In genomic region chr11:48798984-48799920, GRCm38 (mm10) we compare ENCODE assay signal across 8 mouse cellular contexts. TPM values are rescaled to one million over a fixed set of nuclear protein-coding genes. Genes with fewer than 3 reads are reported as not detected.
A peak's percentile ranks its signal among the peaks of the same experiment; 100 is the strongest.
DNase-seq lines count a peak whose midpoint lies in the region; ATAC-seq and TF ChIP-seq lines count a peak whose summit lies in the region.

No protein-coding gene starts in this region.

- peak overlapping the region; percentile 98 for H3K27ac ChIP-seq in kidney, embryonic 16.5 days (ENCODE audit: low read length)
- peak overlapping the region; percentile 88 for H3K27ac ChIP-seq in bone marrow, adult 2 months (ENCODE audit: control insufficient read depth, insufficient read depth, low read depth, low read length, poor library complexity)
- H3K27ac ChIP-seq in hindbrain, embryonic 10.5 days, result peak overlapping the region; percentile 95
- H3K27ac ChIP-seq in midbrain, embryonic 10.5 days (replicated peaks), result peak overlapping the region; percentile 95

- no peak for DNase-seq in kidney, postnatal 36 days
- DNase-seq in hindbrain, embryonic 10.5 days (ENCODE audit: low spot score), result no peak
- no peak for DNase-seq in midbrain, embryonic 10.5 days (ENCODE audit: low spot score)
- DNase-seq in embryo, embryonic 10.5 days (ENCODE audit: low spot score), result no peak
- no peak for DNase-seq in thymus, postnatal 4 days
- no peak for DNase-seq in spleen, adult 18-20 months

- no peak for TF ChIP-seq POLR2A in bone marrow, adult 2 months (IDR thresholded peaks at IDR 0.05; ENCODE audit: borderline replicate concordance, control insufficient read depth, low read depth, low read length)

- peak overlapping the region; percentile 77 for H3K4me2 ChIP-seq in kidney, embryonic 16.5 days (replicated peaks; ENCODE audit: low read depth, low read length)

- H3K36me3 ChIP-seq in kidney, embryonic 16.5 days (ENCODE audit: insufficient read depth, low read length), result peaks cover 30% of the 10 kb centered on the region
- H3K36me3 ChIP-seq in hindbrain, embryonic 10.5 days, result peaks cover 33% of the 10 kb centered on the region
- peaks cover 33% of the 10 kb centered on the region for H3K36me3 ChIP-seq in midbrain, embryonic 10.5 days

- no peaks in the 10 kb centered on the region for H3K27me3 ChIP-seq in kidney, embryonic 16.5 days (ENCODE audit: insufficient read depth, low read length)
- no peaks in the 10 kb centered on the region for H3K27me3 ChIP-seq in hindbrain, embryonic 10.5 days (ENCODE audit: insufficient read depth, poor library complexity, severe bottlenecking)
- no peaks in the 10 kb centered on the region for H3K27me3 ChIP-seq in midbrain, embryonic 10.5 days (ENCODE audit: low read depth, poor library complexity, severe bottlenecking)

- 4% methylated on average over 18 of the region's 18 CpGs for WGBS in kidney, embryonic 16.5 days
- 3% methylated on average over 18 of the region's 18 CpGs for WGBS in bone marrow, adult 2 months
- WGBS in hindbrain, embryonic 10.5 days, result 10% methylated on average over 18 of the region's 18 CpGs
- 11% methylated on average over 18 of the region's 18 CpGs for WGBS in midbrain, embryonic 10.5 days

- ATAC-seq in kidney, embryonic 16.5 days (ENCODE audit: low FRiP score, low TSS enrichment), result 0 out of 2 replicates have a peak, but pooled peaks have one; percentile 13

- no peak for TF ChIP-seq CTCF in bone marrow, adult 2 months (IDR thresholded peaks at IDR 0.05; ENCODE audit: control insufficient read depth, insufficient read depth, low read length)

- H3K9ac ChIP-seq in kidney, embryonic 16.5 days (replicated peaks; ENCODE audit: low read length), result peak overlapping the region; percentile 68

- H3K9me3 ChIP-seq in kidney, embryonic 16.5 days (ENCODE audit: low read length), result no peaks in the 10 kb centered on the region
- H3K9me3 ChIP-seq in hindbrain, embryonic 10.5 days, result no peaks in the 10 kb centered on the region
- H3K9me3 ChIP-seq in midbrain, embryonic 10.5 days (replicated peaks), result no peaks in the 10 kb centered on the region

- peak overlapping the region; percentile 97 for H3K4me3 ChIP-seq in kidney, embryonic 16.5 days (ENCODE audit: low read length)
- H3K4me3 ChIP-seq in bone marrow, adult 2 months (replicated peaks; ENCODE audit: control insufficient read depth, low read depth, low read length), result peak overlapping the region; percentile 86
- H3K4me3 ChIP-seq in hindbrain, embryonic 10.5 days, result peak overlapping the region; percentile 89
- peak overlapping the region; percentile 90 for H3K4me3 ChIP-seq in midbrain, embryonic 10.5 days

- H3K4me1 ChIP-seq in kidney, embryonic 16.5 days (ENCODE audit: insufficient read depth, low read length), result peaks cover 24% of the 10 kb centered on the region
- H3K4me1 ChIP-seq in bone marrow, adult 2 months (ENCODE audit: control insufficient read depth, insufficient read depth, low read length), result peaks cover 2% of the 10 kb centered on the region; the same call in 1 of the 2 replicates
- peaks cover 34% of the 10 kb centered on the region for H3K4me1 ChIP-seq in hindbrain, embryonic 10.5 days (replicated peaks)
- H3K4me1 ChIP-seq in midbrain, embryonic 10.5 days, result peaks cover 37% of the 10 kb centered on the region

RNA-seq across cellular contexts. Expression of gene Rack1, which starts 0.9 kb away (rescaled TPM):
- polyA plus RNA-seq in kidney, embryonic 16.5 days (2015; fragmentation: Nextera tagmentation; extraction: Ambion mirVana), result 712 and 779 TPM in 2 replicates
- polyA plus RNA-seq in bone marrow, adult 2 months (2011; ENCODE audit: insufficient read depth, insufficient read length, low replicate concordance, missing spikeins), result 1,856 and 2,313 TPM in 2 replicates
- 672 and 778 TPM in 2 replicates for polyA plus RNA-seq in hindbrain, embryonic 10.5 days (2016; fragmentation: Nextera tagmentation; extraction: Ambion mirVana)
- polyA plus RNA-seq in midbrain, embryonic 10.5 days (2016; fragmentation: Nextera tagmentation; extraction: Ambion mirVana), result 659 and 788 TPM in 2 replicates

RNA-seq across cellular contexts. Expression of gene Trim41, which starts 17.9 kb away (rescaled TPM):
- 7.1 and 7.2 TPM in 2 replicates for polyA plus RNA-seq in kidney, embryonic 16.5 days (2015; fragmentation: Nextera tagmentation; extraction: Ambion mirVana)
- 39.7 and 51.0 TPM in 2 replicates for polyA plus RNA-seq in bone marrow, adult 2 months (2011; ENCODE audit: insufficient read depth, insufficient read length, low replicate concordance, missing spikeins)
- 4.5 and 5.1 TPM in 2 replicates for polyA plus RNA-seq in hindbrain, embryonic 10.5 days (2016; fragmentation: Nextera tagmentation; extraction: Ambion mirVana)
- polyA plus RNA-seq in midbrain, embryonic 10.5 days (2016; fragmentation: Nextera tagmentation; extraction: Ambion mirVana), result 4.7 and 5.3 TPM in 2 replicates

RNA-seq across cellular contexts. Expression of gene Trim7, which starts 26.7 kb away (rescaled TPM):
- polyA plus RNA-seq in kidney, embryonic 16.5 days (2015; fragmentation: Nextera tagmentation; extraction: Ambion mirVana), result 4.4 and 4.8 TPM in 2 replicates
- polyA plus RNA-seq in bone marrow, adult 2 months (2011; ENCODE audit: insufficient read depth, insufficient read length, low replicate concordance, missing spikeins), result 8.4 and 14.4 TPM in 2 replicates
- polyA plus RNA-seq in hindbrain, embryonic 10.5 days (2016; fragmentation: Nextera tagmentation; extraction: Ambion mirVana), result 0.26 and 0.30 TPM in 2 replicates
- 0.32 and 0.99 TPM in 2 replicates for polyA plus RNA-seq in midbrain, embryonic 10.5 days (2016; fragmentation: Nextera tagmentation; extraction: Ambion mirVana)

RNA-seq across cellular contexts. Expression of gene Gm12184, which starts 27.2 kb away (rescaled TPM):
- polyA plus RNA-seq in kidney, embryonic 16.5 days (2015; fragmentation: Nextera tagmentation; extraction: Ambion mirVana), result 0.86 and 1.2 TPM in 2 replicates
- polyA plus RNA-seq in bone marrow, adult 2 months (2011; ENCODE audit: insufficient read depth, insufficient read length, low replicate concordance, missing spikeins), result 43.1 and 76.8 TPM in 2 replicates
- polyA plus RNA-seq in hindbrain, embryonic 10.5 days (2016; fragmentation: Nextera tagmentation; extraction: Ambion mirVana), result 3.5 and 4.7 TPM in 2 replicates
- polyA plus RNA-seq in midbrain, embryonic 10.5 days (2016; fragmentation: Nextera tagmentation; extraction: Ambion mirVana), result 2.1 and 3.2 TPM in 2 replicates
